Mouse (Mus musculus): ENCODE data around the gene Gm3646. TPM values are rescaled to one million over a fixed set of nuclear protein-coding genes. Genes with fewer than 3 reads are reported as not detected.

Gene Gm3646
- polyA plus RNA-seq (2014; fragmentation: Nextera tagmentation; extraction: Ambion mirVana): not detected in 2 replicates

DNA sequence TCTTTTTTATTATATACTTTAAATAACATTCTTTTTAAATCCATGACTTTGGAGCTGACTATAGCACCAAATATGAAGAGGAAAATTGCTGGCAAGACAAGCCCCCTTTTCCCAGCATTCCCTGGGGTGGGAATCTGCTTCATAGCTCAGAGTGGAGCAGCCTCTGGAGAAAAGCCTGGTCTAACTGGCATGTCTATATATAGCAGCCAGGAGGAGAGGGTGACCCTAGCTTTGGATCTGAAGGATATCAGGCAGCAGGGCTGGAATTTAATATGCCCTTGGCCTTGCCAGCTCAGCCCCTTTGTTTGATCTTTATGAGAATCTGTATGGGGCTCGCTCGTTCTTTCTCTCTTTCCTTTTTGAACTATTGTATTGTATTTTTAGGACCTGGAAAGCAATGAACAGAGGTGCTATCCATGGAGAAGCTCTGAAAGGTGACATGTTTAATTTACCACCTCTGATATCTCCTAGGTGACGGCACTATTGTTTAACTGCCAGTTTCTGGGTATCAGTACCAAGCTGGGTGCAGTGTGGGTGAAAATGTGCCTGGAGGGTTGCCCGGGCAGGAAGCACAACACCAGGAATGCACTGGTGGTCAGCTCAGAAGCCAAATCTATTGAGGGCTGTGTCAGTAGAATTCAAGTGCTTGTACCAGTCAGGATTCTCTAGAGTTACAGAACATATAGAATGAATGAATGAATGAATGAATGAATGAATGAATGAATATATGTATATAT is at the start of gene Gm3646:
Gene Gm3646 (minus strand): TSS at position 90 of the 737 bp plus-strand sequence.
- Histone ChIP-seq H3K9me3 (ENCODE audit: low read depth, low read length) (no peaks in the 10 kb centered on the region), H3K4me1 (ENCODE audit: insufficient read depth) (no peaks in the 10 kb centered on the region), H3K4me3 (ENCODE audit: low read depth, low read length) (no peak within 1 kb of the TSS), H3K4me2 (no peak within 1 kb of the TSS), H3K9ac (no peak within 1 kb of the TSS), H3K27me3 (ENCODE audit: insufficient read depth, low read length) (no peaks in the 10 kb centered on the region), H3K27ac (ENCODE audit: low read depth) (no peak within 1 kb of the TSS), H3K36me3 (ENCODE audit: insufficient read depth) (no peaks in the 10 kb centered on the region)
- DNase-seq (no peak), ATAC-seq (ENCODE audit: insufficient read depth) (no peak)
- no peak for TF ChIP-seq CTCF (IDR thresholded peaks at IDR 0.05; ENCODE audit: low read depth)
- WGBS: 63% methylated on average over 4 of the region's 4 CpGs

DNA sequence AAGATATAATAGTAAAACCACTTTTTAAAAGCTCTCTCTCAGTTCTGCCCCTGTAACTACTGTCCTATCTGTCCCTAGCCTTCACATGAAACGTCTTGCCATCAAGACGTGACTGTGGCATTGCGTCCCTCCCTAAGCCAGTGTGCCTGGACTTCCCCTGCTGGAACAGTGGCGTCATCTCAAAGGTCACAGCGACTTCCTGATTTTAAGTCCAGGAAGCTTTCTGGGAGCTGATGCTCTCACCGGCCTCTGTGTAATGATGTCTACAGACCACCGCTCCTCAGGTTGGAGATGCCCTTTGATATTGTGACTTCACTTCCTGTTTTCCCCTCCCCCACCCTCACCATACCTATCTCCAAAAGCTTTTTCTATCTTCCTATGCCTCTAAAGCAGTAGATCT is 41.9 kb upstream of the Gm3646 start:
- WGBS: 73% methylated on average over 7 of the region's 7 CpGs
- Histone ChIP-seq H3K4me1 (ENCODE audit: insufficient read depth) (no peaks in the 10 kb centered on the region), H3K9ac (no peak overlapping the region), H3K4me2 (no peak overlapping the region), H3K4me3 (ENCODE audit: low read depth, low read length) (no peak overlapping the region), H3K27me3 (ENCODE audit: insufficient read depth, low read length) (no peaks in the 10 kb centered on the region), H3K27ac (ENCODE audit: low read depth) (no peak overlapping the region), H3K36me3 (ENCODE audit: insufficient read depth) (no peaks in the 10 kb centered on the region), H3K9me3 (ENCODE audit: low read depth, low read length) (no peaks in the 10 kb centered on the region)
- DNase-seq (peak; percentile 35), ATAC-seq (ENCODE audit: insufficient read depth) (no peak)
- no peak for TF ChIP-seq CTCF (IDR thresholded peaks at IDR 0.05; ENCODE audit: low read depth)

- Histone ChIP-seq H3K27me3 (ENCODE audit: insufficient read depth, low read length) (no peaks in the 10 kb centered on the region), H3K4me3 (ENCODE audit: low read depth, low read length) (no peak overlapping the region), H3K4me1 (ENCODE audit: insufficient read depth) (no peaks in the 10 kb centered on the region), H3K27ac (ENCODE audit: low read depth) (no peak overlapping the region), H3K9me3 (ENCODE audit: low read depth, low read length) (no peaks in the 10 kb centered on the region), H3K4me2 (no peak overlapping the region), H3K9ac (no peak overlapping the region), H3K36me3 (ENCODE audit: insufficient read depth) (no peaks in the 10 kb centered on the region)
- no peak for TF ChIP-seq CTCF (IDR thresholded peaks at IDR 0.05; ENCODE audit: low read depth)
- WGBS: 59% methylated on average over 4 of the region's 4 CpGs
- ATAC-seq (ENCODE audit: insufficient read depth) (no peak), DNase-seq (no peak)
Measured at GRCm38 (mm10) chr1:39846031-39846550, 41.0 kb upstream of the Gm3646 start.

- H3K4me2 ChIP-seq: no peak overlapping the region
- no peak overlapping the region for H3K9ac ChIP-seq
- ATAC-seq (ENCODE audit: insufficient read depth): no peak
- 77% methylated on average over 5 of the region's 5 CpGs for WGBS
- H3K4me3 ChIP-seq (ENCODE audit: low read depth, low read length): no peak overlapping the region
- H3K4me1 ChIP-seq (ENCODE audit: insufficient read depth): no peaks in the 10 kb centered on the region
- no peaks in the 10 kb centered on the region for H3K9me3 ChIP-seq (ENCODE audit: low read depth, low read length)
- H3K27me3 ChIP-seq (ENCODE audit: insufficient read depth, low read length): no peaks in the 10 kb centered on the region
- no peaks in the 10 kb centered on the region for H3K36me3 ChIP-seq (ENCODE audit: insufficient read depth)
- no peak for DNase-seq
- no peak overlapping the region for H3K27ac ChIP-seq (ENCODE audit: low read depth)
- TF ChIP-seq CTCF (IDR thresholded peaks at IDR 0.05; ENCODE audit: low read depth): no peak
Measured at GRCm38 (mm10) chr1:39843328-39843727, 38.2 kb upstream of the Gm3646 start.

DNA sequence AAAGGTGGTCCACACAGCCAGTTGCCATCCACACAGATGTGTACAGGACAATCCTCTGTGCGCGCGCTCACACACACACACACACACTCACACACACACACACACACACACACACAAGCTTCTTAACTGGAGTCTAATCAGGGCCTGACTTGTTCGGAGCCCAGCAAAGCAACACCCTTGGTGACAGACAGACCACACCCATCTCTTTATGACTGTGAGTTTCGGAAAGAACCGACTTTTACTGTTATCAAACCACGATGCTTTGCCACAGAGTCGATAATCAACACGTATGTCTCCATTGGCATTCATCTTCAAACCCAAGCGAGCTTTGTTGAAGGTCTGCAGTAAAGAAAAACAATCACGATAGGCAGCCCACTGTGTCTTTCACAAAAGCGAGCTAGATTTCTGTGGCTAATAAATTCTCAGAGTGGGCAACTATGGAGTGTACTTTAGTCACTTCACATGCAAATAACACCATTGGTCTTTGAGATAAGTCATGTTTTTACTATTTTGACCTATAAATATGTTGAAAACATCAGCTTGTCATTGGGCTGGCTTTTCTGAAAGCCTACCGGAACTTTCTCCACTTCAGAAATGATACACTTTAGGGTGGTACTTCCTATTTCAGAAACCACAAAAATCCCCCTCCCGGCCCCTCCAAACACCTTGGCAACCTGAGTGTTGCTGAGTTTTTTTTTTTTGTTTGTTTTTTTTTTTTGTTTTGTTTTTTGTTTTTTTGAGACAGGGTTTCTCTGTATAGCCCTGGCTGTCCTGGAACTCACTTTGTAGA is 37.3 kb upstream of the Gm3646 start:
- DNase-seq: no peak
- 84% methylated on average over 14 of the region's 14 CpGs for WGBS

DNA sequence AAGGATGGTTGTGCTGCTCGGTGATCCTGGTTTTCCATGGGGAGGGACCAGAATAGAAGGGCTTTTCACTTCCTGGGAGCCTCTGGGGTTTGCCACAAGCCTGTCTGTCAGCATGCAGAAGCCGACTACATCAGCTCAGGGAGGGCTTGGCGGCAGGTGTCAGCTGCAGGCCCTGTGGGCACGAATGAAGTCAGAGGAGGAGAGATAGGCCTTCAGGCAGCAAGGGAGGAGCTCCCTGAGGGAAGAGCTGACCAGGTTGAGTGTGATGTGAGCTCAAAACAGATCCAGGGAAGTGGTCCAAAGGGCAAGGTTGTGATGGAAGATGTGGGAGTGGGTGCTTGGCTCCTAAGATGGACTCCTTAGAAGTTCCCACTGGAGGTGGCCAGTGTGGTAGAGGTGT is 35.7 kb upstream of the Gm3646 start:
- Histone ChIP-seq H3K4me2 (no peak overlapping the region), H3K4me1 (ENCODE audit: insufficient read depth) (no peaks in the 10 kb centered on the region), H3K27ac (ENCODE audit: low read depth) (no peak overlapping the region), H3K9ac (no peak overlapping the region), H3K9me3 (ENCODE audit: low read depth, low read length) (no peaks in the 10 kb centered on the region), H3K4me3 (ENCODE audit: low read depth, low read length) (no peak overlapping the region), H3K36me3 (ENCODE audit: insufficient read depth) (no peaks in the 10 kb centered on the region), H3K27me3 (ENCODE audit: insufficient read depth, low read length) (no peaks in the 10 kb centered on the region)
- WGBS: 67% methylated on average over 4 of the region's 4 CpGs
- no peak for ATAC-seq (ENCODE audit: insufficient read depth)
- no peak for DNase-seq
- TF ChIP-seq CTCF (IDR thresholded peaks at IDR 0.05; ENCODE audit: low read depth): no peak

More for the DNA sequence above, 37.3 kb upstream of the Gm3646 start:
- no peak for TF ChIP-seq CTCF (IDR thresholded peaks at IDR 0.05; ENCODE audit: low read depth)
- H3K36me3 ChIP-seq (ENCODE audit: insufficient read depth): no peaks in the 10 kb centered on the region
- H3K4me2 ChIP-seq: no peak overlapping the region
- H3K27me3 ChIP-seq (ENCODE audit: insufficient read depth, low read length): no peaks in the 10 kb centered on the region
- H3K4me3 ChIP-seq (ENCODE audit: low read depth, low read length): no peak overlapping the region
- no peaks in the 10 kb centered on the region for H3K9me3 ChIP-seq (ENCODE audit: low read depth, low read length)
- H3K4me1 ChIP-seq (ENCODE audit: insufficient read depth): no peaks in the 10 kb centered on the region
- ATAC-seq (ENCODE audit: insufficient read depth): no peak
- no peak overlapping the region for H3K27ac ChIP-seq (ENCODE audit: low read depth)
- H3K9ac ChIP-seq: no peak overlapping the region

DNA sequence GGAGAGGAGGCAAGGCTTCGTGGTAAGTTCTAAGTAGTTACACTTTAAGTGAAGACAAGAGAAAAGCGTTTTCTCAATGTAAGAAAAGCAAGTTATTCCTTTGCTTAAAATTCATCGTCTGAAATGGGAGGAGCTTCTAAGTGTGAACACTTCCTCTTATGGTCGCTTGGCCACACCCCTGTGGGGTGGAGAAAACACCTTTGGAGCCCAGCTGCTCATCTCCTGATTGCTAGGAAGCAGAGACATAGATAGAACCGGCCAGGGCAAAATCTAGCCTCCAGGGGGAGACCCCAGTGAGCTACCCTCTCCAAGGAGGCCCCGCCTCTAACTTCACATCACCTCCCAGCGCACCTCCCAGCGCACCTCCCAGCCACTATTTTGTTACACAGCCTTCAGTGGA is 34.7 kb upstream of the Gm3646 start:
- no peaks in the 10 kb centered on the region for H3K27me3 ChIP-seq (ENCODE audit: insufficient read depth, low read length)
- 59% methylated on average over 8 of the region's 8 CpGs for WGBS
- no peak for TF ChIP-seq CTCF (IDR thresholded peaks at IDR 0.05; ENCODE audit: low read depth)
- no peak overlapping the region for H3K4me3 ChIP-seq (ENCODE audit: low read depth, low read length)
- H3K9ac ChIP-seq: no peak overlapping the region
- no peak overlapping the region for H3K27ac ChIP-seq (ENCODE audit: low read depth)
- ATAC-seq (ENCODE audit: insufficient read depth) (no peak), DNase-seq (no peak)
- no peak overlapping the region for H3K4me2 ChIP-seq
- H3K4me1 ChIP-seq (ENCODE audit: insufficient read depth): no peaks in the 10 kb centered on the region
- H3K36me3 ChIP-seq (ENCODE audit: insufficient read depth): no peaks in the 10 kb centered on the region
- H3K9me3 ChIP-seq (ENCODE audit: low read depth, low read length): no peaks in the 10 kb centered on the region
